Mouse (Mus musculus): ENCODE data around the gene Tmx1. TPM values are rescaled to one million over a fixed set of nuclear protein-coding genes. Genes with fewer than 3 reads are reported as not detected.
A peak's percentile ranks its signal among the peaks of the same experiment; 100 is the strongest.

The Tmx1 gene
- total RNA-seq (2017): 91.8 to 94.8 TPM (median 93.6 TPM) in 3 replicates

GRCm38 (mm10) chr12:70452726-70453645 lies at the start of gene Tmx1:
Tmx1 (plus strand) TSS chr12:70453095.
- ATAC-seq (replicated peaks; ENCODE audit: insufficient number of reproducible peaks, low FRiP score, low TSS enrichment, poor library complexity, severe bottlenecking): peak; percentile 95

- no peak for ATAC-seq (replicated peaks; ENCODE audit: insufficient number of reproducible peaks, low FRiP score, low TSS enrichment, poor library complexity, severe bottlenecking)
Observed at GRCm38 (mm10) chr12:70404327-70404726, 48.6 kb upstream of the Tmx1 start.

- no peak for ATAC-seq (replicated peaks; ENCODE audit: insufficient number of reproducible peaks, low FRiP score, low TSS enrichment, poor library complexity, severe bottlenecking)
Observed at GRCm38 (mm10) chr12:70408396-70408795, 44.5 kb upstream of the Tmx1 start.

DNA sequence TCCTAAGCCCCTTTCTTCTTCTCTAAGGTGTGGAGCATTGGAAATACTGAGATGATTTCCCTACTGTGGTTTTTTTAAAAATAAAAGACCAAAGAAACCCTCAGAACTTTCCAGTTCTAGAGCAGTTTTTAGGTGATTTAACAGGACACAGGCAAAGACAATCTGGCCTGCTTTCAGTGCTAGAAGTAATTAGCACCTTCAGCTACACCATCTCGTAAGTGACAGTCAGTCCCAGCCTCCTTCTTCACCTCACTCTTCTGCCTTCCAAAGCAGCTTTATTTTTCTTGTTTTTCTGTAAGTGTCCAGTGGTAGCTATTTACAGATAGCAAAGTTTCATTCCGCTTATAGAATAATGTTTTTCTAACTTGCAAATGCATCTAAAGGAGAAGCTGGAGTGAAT lies 43.3 kb upstream of the Tmx1 start:
- ATAC-seq (replicated peaks; ENCODE audit: insufficient number of reproducible peaks, low FRiP score, low TSS enrichment, poor library complexity, severe bottlenecking): no peak

DNA sequence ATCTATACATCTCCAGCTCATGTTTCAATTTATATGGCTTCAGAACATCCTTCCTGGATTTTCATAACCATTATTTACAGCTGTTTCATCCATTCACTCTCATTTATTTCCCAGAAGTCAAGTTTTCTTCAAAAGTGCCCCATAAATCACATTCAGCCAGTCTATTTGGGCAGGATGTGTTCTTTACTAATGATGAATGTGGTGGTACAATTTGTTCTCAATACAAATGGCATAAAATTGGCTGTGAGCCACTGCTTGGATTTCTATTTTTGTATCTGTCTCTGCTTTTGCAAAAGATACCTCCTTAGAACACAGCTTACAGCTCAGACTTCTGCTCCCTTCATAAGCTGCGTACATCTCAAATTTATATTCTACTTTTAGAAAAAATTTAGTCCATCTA lies 32.7 kb upstream of the Tmx1 start:
- ATAC-seq (replicated peaks; ENCODE audit: insufficient number of reproducible peaks, low FRiP score, low TSS enrichment, poor library complexity, severe bottlenecking): no peak

DNA sequence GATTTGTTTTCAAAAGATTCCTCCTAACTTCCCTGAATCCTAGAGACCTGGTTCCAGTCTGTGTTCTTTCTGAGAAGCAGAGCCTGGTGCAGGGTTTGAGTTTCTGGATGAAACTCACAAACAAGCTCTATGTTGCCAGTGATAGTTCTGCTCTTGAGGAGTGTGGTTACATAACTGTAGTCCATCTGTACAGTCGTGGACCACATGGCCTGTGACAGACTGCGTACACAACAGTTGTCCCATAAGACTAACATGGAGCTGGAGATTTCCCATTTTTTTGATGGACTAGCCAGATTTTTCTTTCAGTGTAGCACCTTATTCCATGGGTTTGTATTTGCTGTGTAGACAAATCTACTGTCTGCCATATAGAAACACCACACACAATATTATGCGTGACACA lies 31.9 kb upstream of the Tmx1 start:
- no peak for ATAC-seq (replicated peaks; ENCODE audit: insufficient number of reproducible peaks, low FRiP score, low TSS enrichment, poor library complexity, severe bottlenecking)

DNA sequence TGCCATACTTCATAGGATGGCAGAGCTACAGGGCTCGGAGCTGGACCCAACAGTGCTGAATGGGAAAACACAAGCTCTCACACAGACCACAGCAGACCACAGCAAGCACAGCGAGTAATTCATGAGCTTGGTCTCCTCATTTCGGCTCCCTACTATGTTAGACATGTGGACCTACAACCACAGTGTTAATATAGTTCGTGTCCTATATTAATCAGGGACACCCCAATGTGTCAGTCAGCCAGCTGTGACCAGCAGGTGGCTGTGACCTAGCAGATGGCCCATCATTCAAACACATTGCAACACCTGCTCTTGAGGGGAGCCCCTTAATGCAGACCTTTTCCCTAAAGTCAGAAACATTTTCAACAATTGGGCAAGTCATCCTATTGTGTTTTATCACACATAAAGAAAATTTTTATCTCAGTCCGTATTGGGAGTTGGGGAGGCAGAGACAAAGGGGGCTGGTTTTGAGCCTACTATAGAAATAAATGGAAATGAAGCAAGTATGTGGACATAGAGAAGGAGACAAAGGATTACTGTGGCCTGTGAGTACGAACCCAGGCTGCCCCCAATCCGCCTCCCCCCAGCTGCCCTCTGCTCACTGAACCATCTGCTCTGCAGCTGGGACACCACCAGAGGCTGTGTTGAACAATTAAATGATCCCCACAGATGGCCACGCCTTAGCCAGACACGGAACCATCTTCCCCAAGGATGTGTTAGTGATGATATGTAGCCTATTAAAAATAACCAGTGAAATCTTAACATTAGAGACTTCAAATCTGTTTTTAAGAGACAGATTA lies 30.4 kb upstream of the Tmx1 start:
- no peak for ATAC-seq (replicated peaks; ENCODE audit: insufficient number of reproducible peaks, low FRiP score, low TSS enrichment, poor library complexity, severe bottlenecking)

DNA sequence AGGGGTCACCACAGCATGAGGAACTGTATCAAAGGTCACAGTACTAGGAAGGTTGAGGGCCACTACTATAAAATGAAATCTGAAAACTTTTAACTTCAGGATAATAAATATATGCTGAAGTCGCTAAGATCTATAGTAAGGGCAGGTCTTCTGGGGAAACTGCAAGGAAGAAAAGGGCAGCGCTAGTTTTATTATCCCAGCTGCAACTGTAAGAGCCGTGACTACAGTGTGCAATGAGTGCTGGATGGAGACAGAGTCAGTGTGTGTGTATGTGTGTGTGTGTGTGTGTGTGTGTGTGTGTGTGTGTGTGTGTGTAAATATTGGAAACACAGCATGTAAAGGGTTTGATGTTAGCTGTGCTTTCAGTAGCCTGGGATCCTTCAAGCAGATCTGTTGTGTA lies 25.0 kb upstream of the Tmx1 start:
- ATAC-seq (replicated peaks; ENCODE audit: insufficient number of reproducible peaks, low FRiP score, low TSS enrichment, poor library complexity, severe bottlenecking): no peak

DNA sequence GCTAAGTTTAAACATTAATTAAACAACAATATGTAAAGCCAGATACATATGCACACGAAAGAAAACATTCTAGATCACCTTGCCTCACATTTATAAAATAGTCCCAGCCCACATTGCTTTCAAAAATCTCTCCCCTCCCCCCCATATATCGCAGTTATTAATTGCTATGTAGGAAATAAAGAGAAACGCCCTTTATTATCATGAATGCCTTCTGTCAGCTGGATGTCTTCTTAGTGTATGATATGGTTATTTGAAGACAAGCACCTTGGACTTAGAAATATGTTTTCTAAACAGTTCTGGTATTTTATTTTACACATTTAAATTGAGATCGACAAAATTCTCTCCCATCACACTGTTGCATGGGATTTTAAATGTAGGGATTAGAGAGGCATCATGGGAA lies 23.3 kb upstream of the Tmx1 start:
- no peak for ATAC-seq (replicated peaks; ENCODE audit: insufficient number of reproducible peaks, low FRiP score, low TSS enrichment, poor library complexity, severe bottlenecking)

DNA sequence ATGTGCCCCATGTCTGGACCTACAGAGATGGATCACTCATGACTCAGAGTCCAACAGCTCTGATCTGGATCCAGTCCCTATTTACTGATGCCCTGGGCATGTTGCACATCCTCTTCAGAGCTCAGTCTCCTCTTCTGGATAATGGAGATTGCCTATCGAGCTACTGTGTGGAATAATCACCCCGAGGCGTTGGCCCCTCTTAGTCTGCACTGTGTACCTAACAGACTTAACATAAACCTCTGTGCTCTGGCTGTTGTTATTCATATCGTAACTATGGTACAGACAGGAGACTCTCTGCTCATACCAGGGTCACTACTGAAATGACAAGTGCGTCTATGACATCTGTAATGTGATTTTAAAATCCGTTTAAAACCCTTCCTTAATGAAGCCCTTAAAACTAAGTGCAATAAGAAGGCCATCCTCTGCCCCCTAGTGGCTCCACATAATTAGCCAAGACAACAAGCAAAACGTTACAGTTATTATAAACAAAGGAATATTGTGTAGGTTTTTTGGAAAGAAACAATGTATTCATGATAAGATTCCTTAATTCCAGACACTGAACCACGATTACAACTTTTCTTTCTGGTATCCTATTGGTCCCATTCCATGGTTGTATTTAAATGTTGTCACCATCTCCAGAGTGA lies 22.5 kb upstream of the Tmx1 start:
- no peak for ATAC-seq (replicated peaks; ENCODE audit: insufficient number of reproducible peaks, low FRiP score, low TSS enrichment, poor library complexity, severe bottlenecking)

DNA sequence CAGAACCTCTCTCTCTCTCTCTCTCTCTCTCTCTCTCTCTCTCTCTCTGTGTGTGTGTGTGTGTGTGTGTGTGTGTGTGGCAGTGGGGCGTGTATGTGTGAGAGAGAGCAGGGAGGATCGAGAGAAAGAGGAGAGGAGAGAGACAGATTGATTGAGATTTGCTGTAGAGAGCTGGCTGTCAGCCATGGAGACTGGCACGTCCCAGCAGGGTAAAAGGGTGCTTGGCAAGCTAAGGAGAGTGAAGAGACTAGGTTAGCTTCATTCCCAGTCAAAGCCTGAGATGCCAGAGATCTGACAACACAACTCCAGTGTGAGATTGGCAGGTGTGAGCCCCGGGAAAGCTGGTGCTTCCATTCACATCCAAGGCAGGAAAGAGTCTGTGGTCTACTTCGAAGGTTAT lies 21.5 kb upstream of the Tmx1 start:
- no peak for ATAC-seq (replicated peaks; ENCODE audit: insufficient number of reproducible peaks, low FRiP score, low TSS enrichment, poor library complexity, severe bottlenecking)

DNA sequence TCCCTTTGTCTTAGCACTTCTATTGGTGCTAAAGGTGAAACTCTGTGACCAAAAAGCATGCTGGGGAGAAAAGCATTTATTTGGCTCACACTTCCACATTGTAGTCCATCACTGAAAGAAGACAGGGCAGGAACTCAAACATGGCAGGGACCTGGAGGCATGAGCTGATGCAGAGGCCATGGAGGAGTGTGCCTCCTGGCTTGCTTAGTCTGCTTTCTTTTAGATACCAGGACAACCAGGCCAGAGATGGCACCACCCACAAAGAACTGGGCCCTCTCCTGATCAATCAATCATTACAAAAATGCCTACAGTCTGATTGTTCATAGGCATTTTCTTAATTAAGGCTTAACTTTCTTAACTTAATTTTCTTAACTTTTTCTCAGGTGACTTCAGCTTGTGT lies 2.9 kb upstream of the Tmx1 start:
- ATAC-seq (replicated peaks; ENCODE audit: insufficient number of reproducible peaks, low FRiP score, low TSS enrichment, poor library complexity, severe bottlenecking): no peak

DNA sequence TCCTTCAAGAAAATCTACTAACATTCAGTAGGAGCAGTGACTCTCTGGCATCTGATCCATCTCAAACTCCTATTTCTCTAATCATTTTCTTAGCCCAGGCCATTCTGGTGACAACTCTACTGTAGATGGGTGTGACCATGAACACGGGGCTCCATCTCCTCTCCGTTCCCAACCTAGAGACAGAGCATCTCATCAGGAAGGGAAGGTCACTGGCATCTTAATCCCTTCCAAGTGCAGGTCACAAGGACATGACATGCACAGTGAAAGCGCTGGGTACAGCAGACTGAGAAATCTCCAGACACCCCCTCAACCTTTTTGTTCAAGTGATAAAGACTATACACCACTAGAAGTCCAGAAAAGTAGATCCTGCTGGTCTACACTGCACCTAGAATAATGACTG lies 1.4 kb upstream of the Tmx1 start:
- no peak for ATAC-seq (replicated peaks; ENCODE audit: insufficient number of reproducible peaks, low FRiP score, low TSS enrichment, poor library complexity, severe bottlenecking)

GRCm38 (mm10) chr12:70452143-70452542 lies 752 bp upstream of the Tmx1 start:
- no peak for ATAC-seq (replicated peaks; ENCODE audit: insufficient number of reproducible peaks, low FRiP score, low TSS enrichment, poor library complexity, severe bottlenecking)

DNA sequence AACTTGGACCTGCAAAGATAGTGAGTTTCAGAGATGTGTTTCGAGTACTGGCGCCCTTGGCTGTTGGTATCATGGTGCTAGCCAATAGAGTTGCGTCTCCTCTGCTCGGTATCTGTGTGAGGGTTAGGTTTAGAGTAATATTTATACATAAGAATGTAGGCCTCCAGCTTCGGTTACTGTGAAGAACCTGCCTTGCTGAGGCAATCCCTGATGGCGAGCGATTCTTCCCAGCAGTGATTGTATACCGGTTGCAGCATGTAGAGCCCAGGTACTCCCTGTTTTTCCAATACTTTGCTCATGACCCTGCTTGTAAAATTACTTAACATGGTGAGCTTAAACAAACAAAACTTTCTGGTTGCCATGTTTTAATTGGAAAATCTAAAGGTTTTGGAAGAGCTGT lies 2.3 kb downstream of the Tmx1 start:
- ATAC-seq (replicated peaks; ENCODE audit: insufficient number of reproducible peaks, low FRiP score, low TSS enrichment, poor library complexity, severe bottlenecking): no peak

GRCm38 (mm10) chr12:70459546-70459945 lies 6.7 kb downstream of the Tmx1 start:
- no peak for ATAC-seq (replicated peaks; ENCODE audit: insufficient number of reproducible peaks, low FRiP score, low TSS enrichment, poor library complexity, severe bottlenecking)

GRCm38 (mm10) chr12:70464016-70464415 lies 11.1 kb downstream of the Tmx1 start:
- ATAC-seq (replicated peaks; ENCODE audit: insufficient number of reproducible peaks, low FRiP score, low TSS enrichment, poor library complexity, severe bottlenecking): no peak

DNA sequence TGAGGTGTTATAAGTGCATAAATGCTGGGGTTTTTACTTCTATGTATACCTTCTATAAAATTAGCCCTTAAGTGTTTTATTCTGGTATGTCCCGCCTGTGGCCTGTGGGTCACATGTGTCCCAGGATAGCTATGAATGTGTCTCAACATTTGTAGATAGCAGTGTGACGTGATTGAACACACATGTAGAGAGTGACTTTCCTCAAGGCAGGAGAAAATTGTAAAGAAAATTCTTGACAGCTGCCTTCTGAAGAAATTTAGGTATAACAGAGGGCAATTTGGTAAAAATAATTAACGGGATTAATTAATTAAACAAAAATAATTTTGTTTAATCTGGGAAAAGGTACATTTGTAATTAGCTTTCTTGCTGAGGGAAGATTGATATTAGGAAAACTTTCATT lies 22.4 kb downstream of the Tmx1 start:
- ATAC-seq (replicated peaks; ENCODE audit: insufficient number of reproducible peaks, low FRiP score, low TSS enrichment, poor library complexity, severe bottlenecking): no peak

GRCm38 (mm10) chr12:70476884-70477576 lies 24.1 kb downstream of the Tmx1 start:
- ATAC-seq (replicated peaks; ENCODE audit: insufficient number of reproducible peaks, low FRiP score, low TSS enrichment, poor library complexity, severe bottlenecking): no peak
